ENCODE assay signal across 8 mouse cellular contexts in genomic region chr17:31519946-31520838, GRCm38 (mm10). TPM values are rescaled to one million over a fixed set of nuclear protein-coding genes. Genes with fewer than 3 reads are reported as not detected.
DNase-seq lines count a peak whose midpoint lies in the region; ATAC-seq and TF ChIP-seq lines count a peak whose summit lies in the region.

Gene Wdr4 (minus strand): TSS chr17:31519980.
Gene Ndufv3 (plus strand): TSS chr17:31520115.

- no peaks in the 10 kb centered on the region for H3K27me3 ChIP-seq in C2C12 (ENCODE audit: control insufficient read depth, insufficient read depth, insufficient read length)
- H3K27me3 ChIP-seq in erythroblast, embryonic 14.5 days (ENCODE audit: control insufficient read depth): peaks cover 10% of the 10 kb centered on the region
- H3K27me3 ChIP-seq in heart, embryonic 11.5 days (ENCODE audit: control insufficient read depth, insufficient read depth, low read length): no peaks in the 10 kb centered on the region
- no peaks in the 10 kb centered on the region for H3K27me3 ChIP-seq in kidney, embryonic 16.5 days (ENCODE audit: insufficient read depth, low read length)
- H3K27me3 ChIP-seq in liver, adult 2 months (ENCODE audit: control insufficient read depth, insufficient read depth, low read length): no peaks in the 10 kb centered on the region
- no peaks in the 10 kb centered on the region for H3K27me3 ChIP-seq in myocyte (ENCODE audit: control insufficient read depth, insufficient read depth, insufficient read length)
- no peaks in the 10 kb centered on the region for H3K27me3 ChIP-seq in splenic B cell, adult 2 months (ENCODE audit: control insufficient read depth, insufficient read depth, low read length, poor library complexity, severe bottlenecking)

- no peaks in the 10 kb centered on the region for H3K79me3 ChIP-seq in C2C12 (ENCODE audit: low read depth)

- ATAC-seq in heart, embryonic 11.5 days (replicated peaks; ENCODE audit: insufficient number of reproducible peaks, low FRiP score, low TSS enrichment): peak; percentile 96
- ATAC-seq in kidney, embryonic 16.5 days (ENCODE audit: low FRiP score, low TSS enrichment): peak; percentile 98

- no peaks in the 10 kb centered on the region for H3K9me3 ChIP-seq in erythroblast, embryonic 14.5 days (ENCODE audit: control insufficient read depth, low read length)
- no peaks in the 10 kb centered on the region for H3K9me3 ChIP-seq in heart, embryonic 11.5 days (replicated peaks; ENCODE audit: control insufficient read depth, low read length)
- H3K9me3 ChIP-seq in kidney, embryonic 16.5 days (ENCODE audit: low read length): no peaks in the 10 kb centered on the region

- peak; percentile 61; the same call in 1 of the 2 replicates for TF ChIP-seq POLR2A in brain, embryonic 14.5 days (IDR thresholded peaks at IDR 0.05; ENCODE audit: borderline replicate concordance, extremely low read depth, insufficient read depth, insufficient read length, poor library complexity, severe bottlenecking)
- TF ChIP-seq POLR2A in liver, adult 2 months (IDR thresholded peaks at IDR 0.05; ENCODE audit: extremely low read depth, insufficient read depth, low read length): peak; percentile 91
- TF ChIP-seq POLR2A in myocyte (IDR thresholded peaks at IDR 0.05; ENCODE audit: insufficient read length, low read depth): peak; percentile 96

- H3K4me3 ChIP-seq in C2C12 (ENCODE audit: insufficient read depth, poor library complexity, severe bottlenecking) (peak within 1 kb of the TSS; percentile 75), myocyte (peak within 1 kb of the TSS; percentile 65)
- H3K4me3 ChIP-seq in erythroblast, embryonic 14.5 days (replicated peaks): peak within 1 kb of the TSS; percentile 92
- H3K4me3 ChIP-seq in heart, embryonic 11.5 days (ENCODE audit: low read depth, low read length): peak within 1 kb of the TSS; percentile 97
- H3K4me3 ChIP-seq in kidney, embryonic 16.5 days (ENCODE audit: low read length): peak within 1 kb of the TSS; percentile 65
- peak within 1 kb of the TSS; percentile 90 for H3K4me3 ChIP-seq in liver, adult 2 months (ENCODE audit: insufficient read depth, low read depth, low read length)

- TF ChIP-seq CTCF in C2C12 (IDR thresholded peaks at IDR 0.05; ENCODE audit: control insufficient read depth, insufficient read depth, insufficient read length): no peak
- TF ChIP-seq CTCF in brain, embryonic 14.5 days (IDR thresholded peaks at IDR 0.05; ENCODE audit: borderline replicate concordance, extremely low read depth, insufficient read depth, insufficient read length): no peak
- TF ChIP-seq CTCF in liver, adult 2 months (IDR thresholded peaks at IDR 0.05; ENCODE audit: low read depth, low read length): no peak

- H3K79me2 ChIP-seq in C2C12 (ENCODE audit: control insufficient read depth, insufficient read depth) (no peaks in the 10 kb centered on the region), myocyte (ENCODE audit: control insufficient read depth, insufficient read depth) (no peaks in the 10 kb centered on the region)
- peaks cover 7% of the 10 kb centered on the region; the same call in 1 of the 2 replicates for H3K79me2 ChIP-seq in liver, adult 2 months (ENCODE audit: control insufficient read depth, insufficient read depth, low read length)

- DNase-seq in brain, embryonic 14.5 days (ENCODE audit: low read depth): peak; percentile 100
- peak; percentile 98 for DNase-seq in liver, adult 2 months (ENCODE audit: extremely low read depth, low read depth, low spot score)
- DNase-seq in splenic B cell, adult 2 months (ENCODE audit: low read depth, low spot score): peak; percentile 100

- peaks cover 27% of the 10 kb centered on the region for H3K4me1 ChIP-seq in erythroblast, embryonic 14.5 days (ENCODE audit: control insufficient read depth)
- H3K4me1 ChIP-seq in heart, embryonic 11.5 days (ENCODE audit: control insufficient read depth, insufficient read depth, low read length): peaks cover 7% of the 10 kb centered on the region; the same call in 1 of the 2 replicates
- peaks cover 15% of the 10 kb centered on the region for H3K4me1 ChIP-seq in kidney, embryonic 16.5 days (ENCODE audit: insufficient read depth, low read length)
- H3K4me1 ChIP-seq in liver, adult 2 months (ENCODE audit: control insufficient read depth, insufficient read depth, low read length): no peaks in the 10 kb centered on the region; the same call in 1 of the 2 replicates

- H3K9ac ChIP-seq in heart, embryonic 11.5 days (ENCODE audit: low read depth, low read length): peak within 1 kb of the TSS; percentile 87
- H3K9ac ChIP-seq in kidney, embryonic 16.5 days (replicated peaks; ENCODE audit: low read length): peak within 1 kb of the TSS; percentile 66
- H3K9ac ChIP-seq in liver, adult 2 months (ENCODE audit: low read depth, low read length): peak within 1 kb of the TSS; percentile 87

- peak within 1 kb of the TSS; percentile 71 for H3K27ac ChIP-seq in heart, embryonic 11.5 days (ENCODE audit: low read depth, low read length)
- peak within 1 kb of the TSS; percentile 63 for H3K27ac ChIP-seq in kidney, embryonic 16.5 days (ENCODE audit: low read length)
- peak within 1 kb of the TSS; percentile 85 for H3K27ac ChIP-seq in liver, adult 2 months (replicated peaks; ENCODE audit: insufficient read depth, low read depth, low read length)

- under 1% methylated on average over 45 of the region's 45 CpGs for WGBS in heart, embryonic 11.5 days (ENCODE audit: insufficient replicate concordance)
- WGBS in kidney, embryonic 16.5 days: under 1% methylated on average over 45 of the region's 45 CpGs
- under 1% methylated on average over 44 of the region's 45 CpGs for WGBS in liver, adult 2 months

- H3K4me2 ChIP-seq in heart, embryonic 11.5 days: peak within 1 kb of the TSS; percentile 81
- H3K4me2 ChIP-seq in kidney, embryonic 16.5 days (replicated peaks; ENCODE audit: low read depth, low read length): peak within 1 kb of the TSS; percentile 76
- peak within 1 kb of the TSS; percentile 72 for H3K4me2 ChIP-seq in myocyte (ENCODE audit: low read depth)

- H3K36me3 ChIP-seq in C2C12 (ENCODE audit: control insufficient read depth, insufficient read depth) (no peaks in the 10 kb centered on the region), myocyte (ENCODE audit: control insufficient read depth, insufficient read depth) (no peaks in the 10 kb centered on the region)
- H3K36me3 ChIP-seq in erythroblast, embryonic 14.5 days (ENCODE audit: control insufficient read depth): peaks cover 24% of the 10 kb centered on the region
- peaks cover 7% of the 10 kb centered on the region; the same call in 1 of the 2 replicates for H3K36me3 ChIP-seq in heart, embryonic 11.5 days (ENCODE audit: control insufficient read depth, insufficient read depth, low read length)
- H3K36me3 ChIP-seq in kidney, embryonic 16.5 days (ENCODE audit: insufficient read depth, low read length): peaks cover 16% of the 10 kb centered on the region
- H3K36me3 ChIP-seq in liver, adult 2 months (ENCODE audit: control insufficient read depth, insufficient read depth, low read length): peaks cover 7% of the 10 kb centered on the region
- peaks cover 2% of the 10 kb centered on the region; the same call in 1 of the 2 replicates for H3K36me3 ChIP-seq in splenic B cell, adult 2 months (ENCODE audit: control insufficient read depth, insufficient read depth, low read length, poor library complexity, severe bottlenecking)

- peak within 1 kb of the TSS; percentile 74 for H3ac ChIP-seq in C2C12 (ENCODE audit: control insufficient read depth, insufficient read length, low read depth)
- H3ac ChIP-seq in myocyte (ENCODE audit: control insufficient read depth, insufficient read length): no peak within 1 kb of the TSS

TF ChIP-seq in C2C12, 6 proteins besides CTCF, POLR2A, EP300 and RAD21:
- TF ChIP-seq FOSL1 (IDR thresholded peaks at IDR 0.05; ENCODE audit: insufficient read depth, low read length, poor library complexity, severe bottlenecking) (no peak), MAX (IDR thresholded peaks at IDR 0.05) (peak; percentile 27)

TF ChIP-seq in myocyte, 11 proteins besides CTCF, POLR2A, EP300 and RAD21:
- peak; percentile 59 for TF ChIP-seq SRF (IDR thresholded peaks at IDR 0.05; ENCODE audit: control insufficient read depth, insufficient read length, low read depth)
- peak; percentile 96 for TF ChIP-seq POLR2AphosphoS2 (IDR thresholded peaks at IDR 0.05; ENCODE audit: insufficient read length, low read depth)
- TF ChIP-seq REST (IDR thresholded peaks at IDR 0.05; ENCODE audit: insufficient read depth, insufficient read length): no peak
TF ChIP-seq in myocyte: peak in this region for 2.

RNA-seq across cellular contexts. Expression of gene Wdr4, which starts in this region (rescaled TPM):
- polyA plus RNA-seq in C2C12 (2012; fragmentation: generic; extraction: Trizol) (48.5 TPM), myocyte (2012; fragmentation: generic; extraction: Trizol) (26.1 TPM)
- 40.9 and 50.4 TPM in 2 replicates for polyA plus RNA-seq in brain, embryonic 14.5 days (2012; rRNA removed)
- 0.85 and 1.0 TPM in 2 replicates for polyA plus RNA-seq in erythroblast, embryonic 14.5 days (2012)
- 20.5 and 22.2 TPM in 2 replicates for polyA plus RNA-seq in heart, embryonic 11.5 days (2014; fragmentation: Nextera tagmentation; extraction: Ambion mirVana)
- polyA plus RNA-seq in kidney, embryonic 16.5 days (2015; fragmentation: Nextera tagmentation; extraction: Ambion mirVana): 51.6 and 57.8 TPM in 2 replicates
- total RNA-seq in liver, adult 2 months (2014; rRNA removed): 12.9 and 13.6 TPM in 2 replicates
- polyA plus RNA-seq in liver, adult 2 months (2012; rRNA removed): 19.0 and 27.8 TPM in 2 replicates

RNA-seq across cellular contexts. Expression of gene Ndufv3, which starts in this region (rescaled TPM):
- polyA plus RNA-seq in C2C12 (2012; fragmentation: generic; extraction: Trizol) (178 TPM), myocyte (2012; fragmentation: generic; extraction: Trizol) (469 TPM)
- polyA plus RNA-seq in brain, embryonic 14.5 days (2012; rRNA removed): 150 and 186 TPM in 2 replicates
- polyA plus RNA-seq in erythroblast, embryonic 14.5 days (2012): 15.1 and 29.2 TPM in 2 replicates
- 528 and 531 TPM in 2 replicates for polyA plus RNA-seq in heart, embryonic 11.5 days (2014; fragmentation: Nextera tagmentation; extraction: Ambion mirVana)
- polyA plus RNA-seq in kidney, embryonic 16.5 days (2015; fragmentation: Nextera tagmentation; extraction: Ambion mirVana): 262 and 271 TPM in 2 replicates
- 243 and 269 TPM in 2 replicates for total RNA-seq in liver, adult 2 months (2014; rRNA removed)
- polyA plus RNA-seq in liver, adult 2 months (2012; rRNA removed): 152 and 181 TPM in 2 replicates

Comparison
In these comparisons a context has a peak if more than half of its experiments do, and no peak if none do; other contexts are left out.
1. Peak in every context shown above with its lines: DNase-seq, ATAC-seq, H3K4me3 ChIP-seq and H3K27ac ChIP-seq.